Comparison of ENCODE assay signal across 8 mouse cellular contexts in genomic region chr10:119692284-119692890, GRCm38 (mm10).
A peak's percentile ranks its signal among the peaks of the same experiment; 100 is the strongest.
DNase-seq lines count a peak whose midpoint lies in the region; ATAC-seq and TF ChIP-seq lines count a peak whose summit lies in the region.

No protein-coding gene starts in this region.

- WGBS in neural tube, embryonic 11.5 days = 1% methylated on average over 26 of the region's 26 CpGs

- ATAC-seq in neural tube, embryonic 11.5 days (ENCODE audit: insufficient read depth, low FRiP score, low TSS enrichment) = peak; percentile 57
- ATAC-seq in granulocyte monocyte progenitor cell, adult 5-6 weeks (replicated peaks; ENCODE audit: poor library complexity, severe bottlenecking) = no peak

- H3K9ac ChIP-seq in neural tube, embryonic 11.5 days (ENCODE audit: low read length) = peak overlapping the region; percentile 44

- H3K4me3 ChIP-seq in gastrocnemius, adult 2 months = peak overlapping the region; percentile 36
- H3K4me3 ChIP-seq in testis, adult 2 months (ENCODE audit: control insufficient read depth, low read depth, low read length) = peak overlapping the region; percentile 27; the same call in 1 of the 2 replicates
- peak overlapping the region; percentile 34 for H3K4me3 ChIP-seq in neural tube, embryonic 11.5 days (ENCODE audit: low read depth, low read length)

- no peak for TF ChIP-seq CTCF in gastrocnemius, adult 2 months (IDR thresholded peaks at IDR 0.05)
- TF ChIP-seq CTCF in testis, adult 2 months (IDR thresholded peaks at IDR 0.05; ENCODE audit: control insufficient read depth, insufficient read depth, insufficient replicate concordance, low read depth, low read length) = no peak

- peak overlapping the region; percentile 55 for H3K4me2 ChIP-seq in neural tube, embryonic 11.5 days (ENCODE audit: low read depth)

- no peak for DNase-seq in gastrocnemius, adult 2 months
- no peak for DNase-seq in gastrocnemius, adult 8-10 months (ENCODE audit: low spot score in 2 of 2)
- DNase-seq in testis, postnatal 14 days (ENCODE audit: low spot score) = no peak
- peak; percentile 36 for DNase-seq in kidney, postnatal 10 days
- DNase-seq in neural tube, embryonic 11.5 days (ENCODE audit: low spot score) = peak; percentile 63
- DNase-seq in cerebellum, adult 11-12 months = no peak

- H3K9me3 ChIP-seq in neural tube, embryonic 11.5 days (ENCODE audit: control insufficient read depth, low read length) = no peaks in the 10 kb centered on the region

- H3K27ac ChIP-seq in gastrocnemius, adult 2 months = no peak overlapping the region
- H3K27ac ChIP-seq in testis, adult 2 months (ENCODE audit: control insufficient read depth, insufficient read depth, low read depth, low read length) = no peak overlapping the region
- H3K27ac ChIP-seq in neural tube, embryonic 11.5 days (ENCODE audit: low read depth, low read length) = peak overlapping the region; percentile 34

- H3K36me3 ChIP-seq in testis, adult 2 months (ENCODE audit: control insufficient read depth, insufficient read depth, low read length) = no peaks in the 10 kb centered on the region
- no peaks in the 10 kb centered on the region for H3K36me3 ChIP-seq in neural tube, embryonic 11.5 days (ENCODE audit: control insufficient read depth, insufficient read depth, low read length)

- no peaks in the 10 kb centered on the region; the same call in 1 of the 2 replicates for H3K27me3 ChIP-seq in testis, adult 2 months (ENCODE audit: control insufficient read depth, insufficient read depth, low read length)
- H3K27me3 ChIP-seq in neural tube, embryonic 11.5 days (ENCODE audit: control insufficient read depth, insufficient read depth, low read length) = no peaks in the 10 kb centered on the region

- peaks cover 5% of the 10 kb centered on the region for H3K4me1 ChIP-seq in testis, adult 2 months (ENCODE audit: control insufficient read depth, insufficient read depth, low read length)
- peaks cover 15% of the 10 kb centered on the region for H3K4me1 ChIP-seq in neural tube, embryonic 11.5 days (ENCODE audit: control insufficient read depth, insufficient read depth, low read length)

- TF ChIP-seq POLR2A in testis, adult 2 months (IDR thresholded peaks at IDR 0.05; ENCODE audit: control insufficient read depth, low read depth, low read length) = no peak

- intact Hi-C loops in gastrocnemius, adult 2 months (cut with DNase I) = no loop called here

Comparison
In these comparisons a context has a peak if more than half of its experiments do, and no peak if none do; other contexts are left out.
1. DNase-seq: peak in kidney, postnatal 10 days (single experiment) and neural tube, embryonic 11.5 days (single experiment); none in gastrocnemius, adult 2 months (single experiment), gastrocnemius, adult 8-10 months (0 of 2), testis, postnatal 14 days (single experiment) and cerebellum, adult 11-12 months (single experiment).
2. Peak in every context shown above with its lines, with median percentiles within 50 percentile points of each other: H3K4me3 ChIP-seq.